Mouse (Mus musculus) adrenal gland, postnatal 14 days (tissue): ENCODE measurements around the gene Usp32. TPM values are rescaled to one million over a fixed set of nuclear protein-coding genes. Genes with fewer than 3 reads are reported as not detected.
"Not testable (repeated sequence)": the region's sequence is repeated elsewhere in the genome, so short reads cannot be mapped to it uniquely, and the experiment has no call there.

Experiments used
- DNase-seq: peaks from one replicate; pipeline ENCODE4 v3.0.0; 2021; ENCODE audit warnings: mixed read lengths
- long read RNA-seq, 2 experiments: library from polyadenylated mRNA; stranded (forward); transcript quantifications; one replicate each; pipeline ENCODE4 v2.0.0; 2021
- total RNA-seq: library from RNA; stranded (reverse); gene quantifications from 2 replicates; pipeline ENCODE4 v1.2.3, GENCODE M21; 2021

The Usp32 gene
- 29.1 and 37.5 TPM in 2 replicates for total RNA-seq
- long read RNA-seq, experiment 1, partial matches to known transcripts, result 6 of 8 reads
- long read RNA-seq, experiment 1, other reads (novel, unspliced or antisense), result 2 of 8 reads
- long read RNA-seq, experiment 2, partial matches to known transcripts, result 5 of 5 reads
- long read RNA-seq, experiment 2, other reads (novel, unspliced or antisense), result 0 of 5 reads

- DNase-seq, result peak; percentile 98
These were observed at the start of gene Usp32 for GRCm38 (mm10) chr11:85139581-85140540. Usp32 (minus strand) TSS chr11:85140161.

GRCm38 (mm10) chr11:85189110-85189509, 49.1 kb upstream of the Usp32 start:
- DNase-seq, result no peak

DNA sequence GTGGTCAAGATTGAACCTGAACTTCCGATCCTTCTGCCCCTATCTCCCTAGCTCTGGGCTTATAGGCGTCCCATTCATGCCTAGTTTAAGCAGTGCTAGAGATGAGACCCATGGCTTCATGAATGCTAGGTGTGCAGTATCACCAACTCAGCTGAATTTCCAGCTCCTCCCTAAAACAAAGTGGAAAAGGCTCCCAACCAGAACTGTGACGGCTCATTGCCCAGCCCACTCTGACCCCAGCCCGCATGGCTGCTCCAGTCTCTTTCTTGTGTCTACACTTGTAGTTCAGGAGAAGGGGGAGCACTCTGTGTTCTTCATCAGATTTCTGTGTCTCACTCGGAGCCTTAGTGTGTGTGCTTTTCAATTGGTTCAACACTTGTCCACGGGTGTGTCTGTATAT, 44.9 kb upstream of the Usp32 start:
- DNase-seq, result no peak

DNA sequence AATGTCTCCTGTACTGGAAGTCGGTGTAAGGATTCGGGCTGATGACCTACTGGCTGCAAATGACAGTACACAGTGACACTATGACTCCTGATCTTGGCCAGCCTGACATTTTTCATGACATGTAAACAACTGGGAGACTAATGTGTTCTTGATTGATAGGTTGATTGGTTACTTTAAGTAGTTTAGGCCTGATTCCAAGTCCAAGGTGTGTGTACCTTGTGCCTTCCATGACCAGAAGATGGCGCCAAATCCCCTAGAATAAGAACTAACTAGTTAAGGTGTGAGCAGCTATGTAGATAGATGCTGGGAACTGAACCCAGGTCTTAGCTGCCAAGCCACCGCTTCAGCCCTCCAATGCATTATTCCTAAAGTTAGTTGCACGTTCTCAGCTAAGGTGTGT, 44.1 kb upstream of the Usp32 start:
- DNase-seq, result peak; percentile 61

DNA sequence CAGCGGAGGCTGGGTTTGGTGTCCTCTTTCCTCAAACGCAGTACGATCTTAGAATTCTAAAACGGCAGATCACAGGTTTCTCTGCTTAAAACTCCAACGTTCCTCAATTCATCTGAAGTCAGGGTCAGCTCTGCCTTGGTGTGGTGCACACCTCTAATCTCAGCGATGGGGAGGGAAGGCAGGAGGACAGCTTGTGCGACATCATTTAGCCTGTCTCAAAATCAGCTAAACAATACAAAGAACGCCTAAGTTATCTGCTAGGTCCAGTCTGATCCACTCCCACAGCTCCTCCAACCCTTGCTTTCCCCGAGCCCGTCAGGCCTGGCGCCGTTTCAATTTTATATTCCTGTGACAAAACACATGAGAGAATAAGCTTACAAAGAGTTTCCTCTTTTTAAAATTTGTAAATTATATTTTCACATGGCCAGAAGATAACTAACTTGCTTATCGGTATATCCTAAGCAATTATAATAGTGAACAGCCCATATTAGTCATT, 43.4 kb upstream of the Usp32 start:
- DNase-seq, result peak; percentile 37

DNA sequence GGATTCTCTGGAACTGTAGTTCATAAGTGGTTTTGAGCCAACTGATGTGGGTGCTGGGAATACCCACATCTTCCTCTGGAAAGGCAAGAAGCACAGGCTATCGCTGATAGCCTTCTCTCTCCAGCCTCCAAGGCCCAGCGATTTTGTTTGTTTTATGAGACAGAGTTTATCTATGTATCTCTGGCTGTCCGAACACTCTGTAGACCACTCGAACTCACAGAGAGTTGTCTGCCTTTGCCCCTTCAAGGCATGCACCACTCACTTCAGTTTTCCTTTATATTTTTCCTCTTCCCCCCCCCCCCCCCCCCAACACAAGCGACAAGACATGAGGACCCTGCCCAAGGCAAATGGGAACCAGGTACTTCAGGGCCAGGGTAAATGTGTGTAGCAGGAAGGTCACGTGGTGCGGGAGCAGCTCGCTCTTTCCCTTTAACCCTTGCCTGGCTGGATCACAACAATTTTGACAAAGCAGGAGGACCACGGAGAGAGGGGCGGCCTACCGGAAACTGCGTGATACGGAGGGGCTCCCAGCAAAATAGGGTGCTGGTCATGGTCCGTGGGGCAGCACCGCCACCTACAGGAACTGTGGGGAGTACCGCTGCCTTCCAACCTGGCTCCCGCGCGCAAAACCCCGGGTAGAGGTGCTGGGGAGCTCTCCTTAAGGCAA, 42.8 kb upstream of the Usp32 start:
- peak; percentile 87 for DNase-seq

GRCm38 (mm10) chr11:85178413-85178812, 38.5 kb upstream of the Usp32 start:
- peak; percentile 40 for DNase-seq

DNA sequence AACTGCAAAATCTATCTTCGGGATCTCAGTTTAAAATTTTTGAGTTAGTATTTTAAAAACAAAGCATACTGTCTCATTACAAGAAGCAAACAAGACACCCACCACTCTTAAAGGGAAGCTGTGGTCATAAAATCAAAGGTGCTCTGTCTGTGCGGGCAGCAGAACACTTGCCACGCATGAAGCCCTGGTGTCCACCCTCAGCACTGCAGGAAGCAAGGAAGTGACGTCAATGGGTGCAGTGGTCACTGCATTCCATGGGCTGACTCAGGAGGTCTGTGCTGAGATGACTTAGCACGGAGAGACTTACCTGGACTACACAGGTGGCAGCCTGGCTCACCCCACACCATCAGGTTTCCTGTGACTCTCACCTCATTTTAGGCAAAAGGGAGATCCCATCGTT, 37.8 kb upstream of the Usp32 start:
- DNase-seq, result peak; percentile 19

- DNase-seq, result peak; percentile 17
These were observed 36.0 kb upstream of the Usp32 start for GRCm38 (mm10) chr11:85175941-85176340.

DNA sequence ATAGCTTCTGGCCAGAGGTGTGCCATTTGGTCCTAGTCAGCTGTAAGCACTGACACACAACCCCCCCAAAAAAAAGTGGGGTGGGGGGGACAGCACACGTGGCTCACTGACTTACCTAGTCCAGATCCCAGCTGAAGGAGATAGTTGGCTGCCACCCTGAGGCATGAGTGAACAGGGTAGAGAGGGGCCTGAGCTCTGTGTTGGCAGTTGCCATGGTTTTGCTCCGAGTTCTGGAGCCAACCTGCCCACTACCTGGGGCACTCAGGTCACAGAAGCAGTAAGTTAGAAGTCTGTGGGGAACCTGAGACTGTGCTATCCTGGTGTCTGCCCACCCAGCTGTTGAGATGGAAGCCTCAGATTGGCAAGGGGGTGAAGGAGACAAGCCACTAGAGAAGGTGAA, 30.9 kb upstream of the Usp32 start:
- DNase-seq, result no peak

DNA sequence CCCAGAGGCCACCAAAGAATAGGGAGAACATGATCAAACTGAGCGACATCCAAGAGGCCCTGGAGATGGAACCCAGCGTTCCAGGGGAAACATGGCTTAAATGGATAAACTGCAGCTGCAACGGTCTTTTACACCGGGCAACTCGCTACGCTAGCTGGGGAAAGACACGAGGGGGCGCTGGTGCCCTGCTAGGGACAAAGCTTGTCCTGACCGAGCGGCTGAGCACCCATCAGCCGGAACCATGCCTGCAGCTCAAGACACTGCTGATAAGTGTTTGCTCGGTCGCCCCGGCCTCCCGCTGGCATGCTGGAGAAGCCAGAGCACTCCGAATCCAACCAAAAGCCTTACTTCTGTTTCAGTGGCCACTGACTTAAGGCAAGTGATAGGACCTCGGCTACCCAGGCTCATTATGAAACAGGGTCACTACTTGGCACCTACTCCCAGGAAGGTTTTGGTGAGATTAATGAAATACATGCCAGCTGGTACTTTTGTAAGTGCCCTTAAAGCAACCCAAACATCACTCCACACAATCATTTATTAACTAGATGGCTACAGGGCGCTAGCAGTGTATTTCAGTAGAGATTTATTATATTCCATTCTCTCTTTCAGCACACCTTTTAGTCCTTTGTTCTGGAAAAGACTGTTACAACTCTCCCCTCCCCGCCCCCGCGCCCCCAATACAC, 30.2 kb upstream of the Usp32 start, which contains the start of gene 1700125H20Rik:
Gene 1700125H20Rik, plus strand, starts transcription at position 347 of the 683 bp plus-strand sequence.
- DNase-seq, result peak; percentile 96

DNA sequence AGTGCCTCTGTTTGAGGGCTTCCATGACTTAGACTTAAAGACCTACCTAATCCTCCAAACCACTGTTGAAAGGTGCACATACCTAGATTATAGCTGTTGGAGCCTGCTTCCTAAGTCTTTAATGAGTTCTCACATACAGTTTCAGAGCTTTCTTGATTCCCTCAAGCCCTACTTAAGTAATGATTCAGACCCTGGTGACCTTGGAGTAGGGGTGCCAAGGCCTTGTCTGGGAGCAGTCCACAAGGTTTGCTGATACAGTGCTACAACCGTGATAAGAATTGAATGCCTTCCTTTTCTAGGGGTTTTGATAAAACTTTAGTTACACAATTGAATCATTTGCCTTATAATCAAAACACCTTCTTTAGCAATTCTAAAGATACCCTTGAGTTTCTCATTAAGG, 27.5 kb upstream of the Usp32 start:
- DNase-seq, result peak; percentile 57

- no peak for DNase-seq
These were observed 24.4 kb upstream of the Usp32 start for GRCm38 (mm10) chr11:85164371-85164770.

GRCm38 (mm10) chr11:85163014-85163413, 23.1 kb upstream of the Usp32 start:
- DNase-seq, result not testable (repeated sequence)

GRCm38 (mm10) chr11:85157301-85157700, 17.3 kb upstream of the Usp32 start:
- DNase-seq, result peak; percentile 35

DNA sequence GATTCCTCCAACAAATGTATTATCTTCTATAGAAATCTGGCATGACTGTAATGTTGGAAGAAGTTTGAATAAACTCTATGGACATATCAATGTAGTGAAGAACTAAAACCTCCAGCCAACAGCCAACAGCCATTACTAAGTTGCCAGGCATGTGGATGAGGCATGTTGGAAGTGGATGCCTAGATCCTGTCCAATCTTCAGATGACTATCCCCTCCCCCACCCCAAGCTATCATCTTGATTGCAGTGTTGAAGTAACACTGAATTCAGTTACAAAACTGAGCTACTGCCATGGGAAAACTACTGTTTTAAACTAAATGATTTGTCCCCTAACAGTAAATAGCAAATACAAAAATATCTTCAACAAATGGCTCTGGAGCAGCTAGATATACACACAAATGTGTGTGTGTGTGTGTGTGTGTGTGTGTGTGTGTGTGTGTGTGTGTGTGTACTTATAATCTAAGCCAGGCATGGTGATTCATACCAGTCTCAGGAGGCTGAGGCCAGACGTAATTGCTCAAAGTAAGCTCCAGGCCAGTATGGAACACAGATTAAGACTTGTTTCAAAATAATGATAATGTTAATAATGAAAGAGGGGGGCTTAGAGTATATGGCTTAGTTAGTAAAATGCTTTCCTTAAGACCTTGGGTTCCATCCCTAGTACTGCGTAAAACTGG, 12.4 kb upstream of the Usp32 start:
- DNase-seq, result no peak

- DNase-seq, result peak; percentile 23
These were observed 1.0 kb downstream of the Usp32 start for GRCm38 (mm10) chr11:85138776-85139474.

GRCm38 (mm10) chr11:85131542-85131941, 8.4 kb downstream of the Usp32 start:
- DNase-seq, result no peak

GRCm38 (mm10) chr11:85128883-85129282, 11.1 kb downstream of the Usp32 start:
- no peak for DNase-seq

GRCm38 (mm10) chr11:85126257-85127102, 13.5 kb downstream of the Usp32 start:
- no peak for DNase-seq
